Mouse (Mus musculus): ENCODE data around the gene Gm10226. TPM values are rescaled to one million over a fixed set of nuclear protein-coding genes. Genes with fewer than 3 reads are reported as not detected.
"Not testable (repeated sequence)": the region's sequence is repeated elsewhere in the genome, so short reads cannot be mapped to it uniquely, and the experiment has no call there.

Gene Gm10226
- polyA plus RNA-seq, 1 experiment from 2014 or later: 5.4 TPM

GRCm38 (mm10) chr17:21696073-21696472 lies 4.4 kb downstream of the Gm10226 start:
- Histone ChIP-seq H3K4me2 (replicated peaks; ENCODE audit: low read depth, low read length) (no peak overlapping the region), H3K36me3 (ENCODE audit: control insufficient read depth, insufficient read depth, low read length) (no peaks in the 10 kb centered on the region), H3K27me3 (ENCODE audit: control insufficient read depth, insufficient read depth, low read length) (no peaks in the 10 kb centered on the region), H3K9ac (replicated peaks; ENCODE audit: low read depth, low read length) (no peak overlapping the region), H3K4me3 (ENCODE audit: low read depth, low read length) (no peak overlapping the region), H3K27ac (ENCODE audit: low read length) (no peak overlapping the region), H3K9me3 (ENCODE audit: control insufficient read depth, low read depth, low read length) (no peaks in the 10 kb centered on the region), H3K4me1 (ENCODE audit: control insufficient read depth, insufficient read depth, low read length) (no peaks in the 10 kb centered on the region)
- no peak for ATAC-seq (ENCODE audit: insufficient number of reproducible peaks, insufficient read depth, low FRiP score, low read depth)

GRCm38 (mm10) chr17:21702281-21703240 lies 10.9 kb downstream of the Gm10226 start:
- Histone ChIP-seq H3K4me3 (ENCODE audit: low read depth, low read length) (no peak overlapping the region), H3K36me3 (ENCODE audit: control insufficient read depth, insufficient read depth, low read length) (no peaks in the 10 kb centered on the region), H3K27ac (ENCODE audit: low read length) (no peak overlapping the region), H3K4me1 (ENCODE audit: control insufficient read depth, insufficient read depth, low read length) (no peaks in the 10 kb centered on the region), H3K4me2 (replicated peaks; ENCODE audit: low read depth, low read length) (no peak overlapping the region), H3K9me3 (ENCODE audit: control insufficient read depth, low read depth, low read length) (no peaks in the 10 kb centered on the region), H3K27me3 (ENCODE audit: control insufficient read depth, insufficient read depth, low read length) (no peaks in the 10 kb centered on the region), H3K9ac (replicated peaks; ENCODE audit: low read depth, low read length) (no peak overlapping the region)
- WGBS: 39% methylated on average over 5 of the region's 5 CpGs
- peak; percentile 50; the same call in 1 of the 2 replicates for ATAC-seq (ENCODE audit: insufficient number of reproducible peaks, insufficient read depth, low FRiP score, low read depth)

GRCm38 (mm10) chr17:21703414-21703813 lies 11.8 kb downstream of the Gm10226 start:
- 80% methylated on average over 1 of the region's 1 CpGs for WGBS
- Histone ChIP-seq H3K4me3 (ENCODE audit: low read depth, low read length) (no peak overlapping the region), H3K4me1 (ENCODE audit: control insufficient read depth, insufficient read depth, low read length) (peaks cover under 1% of the 10 kb centered on the region; the same call in 1 of the 2 replicates), H3K36me3 (ENCODE audit: control insufficient read depth, insufficient read depth, low read length) (no peaks in the 10 kb centered on the region), H3K9me3 (ENCODE audit: control insufficient read depth, low read depth, low read length) (no peaks in the 10 kb centered on the region), H3K27ac (ENCODE audit: low read length) (no peak overlapping the region), H3K4me2 (replicated peaks; ENCODE audit: low read depth, low read length) (no peak overlapping the region), H3K9ac (replicated peaks; ENCODE audit: low read depth, low read length) (no peak overlapping the region), H3K27me3 (ENCODE audit: control insufficient read depth, insufficient read depth, low read length) (no peaks in the 10 kb centered on the region)
- no peak for ATAC-seq (ENCODE audit: insufficient number of reproducible peaks, insufficient read depth, low FRiP score, low read depth)

- H3K9me3 ChIP-seq (ENCODE audit: control insufficient read depth, low read depth, low read length): no peaks in the 10 kb centered on the region
- ATAC-seq (ENCODE audit: insufficient number of reproducible peaks, insufficient read depth, low FRiP score, low read depth): peak; percentile 99
- WGBS: 5% methylated on average over 26 of the region's 26 CpGs
- H3K4me3 ChIP-seq (ENCODE audit: low read depth, low read length): peak within 1 kb of the TSS; percentile 61
- peak within 1 kb of the TSS; percentile 59 for H3K4me2 ChIP-seq (replicated peaks; ENCODE audit: low read depth, low read length)
- peak within 1 kb of the TSS; percentile 96 for H3K27ac ChIP-seq (ENCODE audit: low read length)
- H3K27me3 ChIP-seq (ENCODE audit: control insufficient read depth, insufficient read depth, low read length): no peaks in the 10 kb centered on the region
- H3K4me1 ChIP-seq (ENCODE audit: control insufficient read depth, insufficient read depth, low read length): peaks cover 6% of the 10 kb centered on the region
- peaks cover 8% of the 10 kb centered on the region for H3K36me3 ChIP-seq (ENCODE audit: control insufficient read depth, insufficient read depth, low read length)
- H3K9ac ChIP-seq (replicated peaks; ENCODE audit: low read depth, low read length): peak within 1 kb of the TSS; percentile 57
Observed at GRCm38 (mm10) chr17:21707343-21707996, 15.8 kb downstream of the Gm10226 start, which contains the start of gene Zfp760. Gene Zfp760, plus strand, starts transcription at chr17:21707741.

- no peak overlapping the region for H3K9ac ChIP-seq (replicated peaks; ENCODE audit: low read depth, low read length)
- ATAC-seq (ENCODE audit: insufficient number of reproducible peaks, insufficient read depth, low FRiP score, low read depth): no peak
- H3K9me3 ChIP-seq (ENCODE audit: control insufficient read depth, low read depth, low read length): no peaks in the 10 kb centered on the region
- H3K27ac ChIP-seq (ENCODE audit: low read length): no peak overlapping the region; the same call in 1 of the 2 replicates
- H3K36me3 ChIP-seq (ENCODE audit: control insufficient read depth, insufficient read depth, low read length): peaks cover 8% of the 10 kb centered on the region
- peak overlapping the region; percentile 59 for H3K4me2 ChIP-seq (replicated peaks; ENCODE audit: low read depth, low read length)
- H3K27me3 ChIP-seq (ENCODE audit: control insufficient read depth, insufficient read depth, low read length): no peaks in the 10 kb centered on the region
- H3K4me1 ChIP-seq (ENCODE audit: control insufficient read depth, insufficient read depth, low read length): peaks cover 6% of the 10 kb centered on the region
- 41% methylated on average over 2 of the region's 2 CpGs for WGBS
- H3K4me3 ChIP-seq (ENCODE audit: low read depth, low read length): peak overlapping the region; percentile 61
Observed at GRCm38 (mm10) chr17:21708401-21708800, 16.7 kb downstream of the Gm10226 start.

GRCm38 (mm10) chr17:21730495-21730894 lies 38.8 kb downstream of the Gm10226 start, which contains the start of gene Zfp229:
Gene Zfp229, plus strand, starts transcription at chr17:21730795.
- not testable (repeated sequence) for H3K27me3 ChIP-seq (ENCODE audit: control insufficient read depth, insufficient read depth, low read length); H3K27ac ChIP-seq (ENCODE audit: low read length); H3K4me1 ChIP-seq (ENCODE audit: control insufficient read depth, insufficient read depth, low read length); H3K4me3 ChIP-seq (ENCODE audit: low read depth, low read length); H3K9ac ChIP-seq (replicated peaks; ENCODE audit: low read depth, low read length); ATAC-seq (ENCODE audit: insufficient number of reproducible peaks, insufficient read depth, low FRiP score, low read depth); H3K4me2 ChIP-seq (replicated peaks; ENCODE audit: low read depth, low read length); H3K9me3 ChIP-seq (ENCODE audit: control insufficient read depth, low read depth, low read length); H3K36me3 ChIP-seq (ENCODE audit: control insufficient read depth, insufficient read depth, low read length)
- 94% methylated on average over 9 of the region's 22 CpGs for WGBS

- H3K9me3 ChIP-seq (ENCODE audit: control insufficient read depth, low read depth, low read length): no peaks in the 10 kb centered on the region
- 87% methylated on average over 4 of the region's 4 CpGs for WGBS
- H3K27me3 ChIP-seq (ENCODE audit: control insufficient read depth, insufficient read depth, low read length): no peaks in the 10 kb centered on the region
- no peak overlapping the region for H3K9ac ChIP-seq (replicated peaks; ENCODE audit: low read depth, low read length)
- ATAC-seq (ENCODE audit: insufficient number of reproducible peaks, insufficient read depth, low FRiP score, low read depth): no peak
- H3K4me1 ChIP-seq (ENCODE audit: control insufficient read depth, insufficient read depth, low read length): 0 out of 2 replicates have a peak, but pooled peaks cover 5% of the 10 kb centered on the region
- peak overlapping the region; percentile 44 for H3K4me2 ChIP-seq (replicated peaks; ENCODE audit: low read depth, low read length)
- H3K27ac ChIP-seq (ENCODE audit: low read length): peak overlapping the region; percentile 83
- peaks cover 8% of the 10 kb centered on the region; the same call in 1 of the 2 replicates for H3K36me3 ChIP-seq (ENCODE audit: control insufficient read depth, insufficient read depth, low read length)
- H3K4me3 ChIP-seq (ENCODE audit: low read depth, low read length): peak overlapping the region; percentile 66
Observed at GRCm38 (mm10) chr17:21733049-21733448, 41.4 kb downstream of the Gm10226 start.

- Histone ChIP-seq H3K4me1 (ENCODE audit: control insufficient read depth, insufficient read depth, low read length) (0 out of 2 replicates have a peak, but pooled peaks cover 5% of the 10 kb centered on the region), H3K27ac (ENCODE audit: low read length) (peak overlapping the region; percentile 83), H3K27me3 (ENCODE audit: control insufficient read depth, insufficient read depth, low read length) (no peaks in the 10 kb centered on the region), H3K4me2 (replicated peaks; ENCODE audit: low read depth, low read length) (peak overlapping the region; percentile 44), H3K9ac (replicated peaks; ENCODE audit: low read depth, low read length) (peak overlapping the region; percentile 71), H3K36me3 (ENCODE audit: control insufficient read depth, insufficient read depth, low read length) (peaks cover 8% of the 10 kb centered on the region; the same call in 1 of the 2 replicates), H3K4me3 (ENCODE audit: low read depth, low read length) (peak overlapping the region; percentile 66), H3K9me3 (ENCODE audit: control insufficient read depth, low read depth, low read length) (no peaks in the 10 kb centered on the region)
- WGBS: under 1% methylated on average over 27 of the region's 27 CpGs
- ATAC-seq (ENCODE audit: insufficient number of reproducible peaks, insufficient read depth, low FRiP score, low read depth): peak; percentile 97
Observed at GRCm38 (mm10) chr17:21733529-21734031, 41.9 kb downstream of the Gm10226 start.

All from stomach, embryonic 14.5 days (tissue).